Mouse (Mus musculus) heart, embryonic 10.5 days (tissue): ENCODE measurements around the gene Abca7. TPM values are rescaled to one million over a fixed set of nuclear protein-coding genes. Genes with fewer than 3 reads are reported as not detected.
"Not testable (repeated sequence)": the region's sequence is repeated elsewhere in the genome, so short reads cannot be mapped to it uniquely, and the experiment has no call there.

ENCODE experiments used
- DNase-seq: peaks from one replicate; pipeline ENCODE4 v3.0.0-alpha.2; 2017; ENCODE audit warnings: low spot score
- H3K27ac ChIP-seq: fragments of 300-500 bp; sonication (generic); 2 replicates; pipeline ENCODE4 v1.5.1; 2016; ENCODE audit warnings: mild to moderate bottlenecking
- H3K27me3 ChIP-seq: fragments of 300-500 bp; sonication (generic); 2 replicates; pipeline ENCODE4 v1.6.1; 2016; ENCODE audit warnings: mild to moderate bottlenecking; ENCODE audit not compliant: poor library complexity, insufficient read depth, severe bottlenecking
- H3K36me3 ChIP-seq: fragments of 300-500 bp; sonication (generic); 2 replicates; pipeline ENCODE4 v1.6.1; 2016; ENCODE audit warnings: mild to moderate bottlenecking, moderate library complexity
- H3K4me1 ChIP-seq: fragments of 300-500 bp; sonication (generic); 2 replicates; pipeline ENCODE4 v1.6.1; 2016; ENCODE audit warnings: mild to moderate bottlenecking
- H3K4me3 ChIP-seq: fragments of 300-500 bp; sonication (generic); 2 replicates; pipeline ENCODE4 v1.5.1; 2016; ENCODE audit warnings: mild to moderate bottlenecking, moderate library complexity
- H3K9me3 ChIP-seq: fragments of 300-500 bp; sonication (generic); 2 replicates; pipeline ENCODE4 v1.6.1; 2016; ENCODE audit warnings: mild to moderate bottlenecking, moderate library complexity
- WGBS: fragments of 180-500 bp; shearing (Covaris S2); methylation state at CpG from one replicate; pipeline ENCODE4 v1.1.7; 2016; 5-methylcytosine and 5-hydroxymethylcytosine counted together
- polyA plus RNA-seq: library from polyadenylated mRNA; unstranded; fragments of >200 nt; fragmentation: Nextera tagmentation; extraction: Ambion mirVana; gene quantifications from 2 replicates; pipeline ENCODE4 v1.2.1, GENCODE M21; 2016

Gene Abca7
- polyA plus RNA-seq, 1 experiment from 2014 or later = 2.8 TPM

DNA sequence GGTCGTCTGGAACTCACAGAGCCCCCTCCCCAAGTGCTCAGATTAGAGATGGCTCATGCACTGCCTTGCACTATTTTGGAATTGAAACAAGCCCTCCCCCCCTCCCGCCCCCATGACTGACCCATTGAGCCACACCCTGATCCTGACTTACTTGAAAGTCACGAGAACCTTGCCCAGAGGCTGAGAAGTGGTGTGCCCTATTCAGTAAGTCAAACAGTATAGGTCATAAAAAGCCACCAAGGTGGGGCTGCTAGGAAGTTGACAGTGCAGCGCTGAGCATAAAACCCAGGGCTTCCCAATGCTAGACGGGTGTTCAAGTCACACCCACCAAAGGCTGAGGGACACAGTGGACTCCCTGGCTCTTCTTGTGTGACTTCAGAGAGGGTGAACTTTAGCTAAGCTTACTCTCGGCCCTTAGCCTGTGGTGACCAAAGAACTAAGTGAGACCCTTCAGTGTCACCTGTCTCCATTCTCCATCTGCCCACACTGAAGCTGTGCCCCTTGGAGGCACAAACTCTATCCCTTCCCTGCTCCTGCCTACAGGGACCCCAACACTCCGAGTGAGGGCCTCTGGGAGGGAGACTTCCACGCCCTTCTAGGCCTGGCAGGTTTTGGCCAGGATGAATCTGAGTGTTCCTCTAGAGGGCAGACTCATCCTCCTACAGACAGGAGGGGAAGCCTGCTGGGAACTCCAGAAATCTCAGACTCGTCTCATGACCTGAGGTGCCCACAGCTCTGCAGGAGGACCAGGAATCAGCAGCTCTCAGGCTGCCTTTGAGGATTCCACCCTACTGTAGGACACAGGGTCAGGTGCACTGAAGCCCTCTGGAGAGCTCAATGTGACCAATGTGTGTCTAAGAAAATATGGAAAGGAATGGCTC, 37.5 kb downstream of the Abca7 start:
- Histone ChIP-seq H3K27ac (peak overlapping the region; percentile 78), H3K4me1 (peaks cover 61% of the 10 kb centered on the region), H3K27me3 (no peaks in the 10 kb centered on the region), H3K9me3 (no peaks in the 10 kb centered on the region), H3K36me3 (peaks cover 68% of the 10 kb centered on the region), H3K4me3 (peak overlapping the region; percentile 20; the same call in 1 of the 2 replicates)
- 27% methylated on average over 9 of the region's 9 CpGs for WGBS
- DNase-seq = no peak

DNA sequence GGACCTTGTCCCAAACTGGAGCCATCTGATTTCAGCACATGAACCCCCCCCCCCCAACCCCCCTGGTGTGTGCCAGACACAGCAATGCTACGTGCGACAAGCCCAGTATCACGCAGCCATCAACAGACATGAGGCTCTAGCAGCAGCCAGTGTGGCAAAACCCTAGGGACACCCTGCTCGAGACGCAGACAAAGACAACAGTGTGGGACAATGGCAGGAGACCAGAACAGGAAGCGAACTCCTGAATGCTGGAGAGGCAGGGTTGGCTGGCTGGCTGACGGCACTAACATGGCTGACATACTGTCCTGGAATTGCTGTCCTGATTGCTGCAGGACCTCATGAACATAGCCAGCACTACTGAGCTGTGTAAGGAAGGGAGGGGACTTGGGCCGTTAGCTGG, 38.9 kb downstream of the Abca7 start:
- no peaks in the 10 kb centered on the region for H3K27me3 ChIP-seq
- no peak overlapping the region for H3K4me3 ChIP-seq
- peaks cover 56% of the 10 kb centered on the region for H3K36me3 ChIP-seq
- WGBS = 66% methylated on average over 8 of the region's 8 CpGs
- peaks cover 67% of the 10 kb centered on the region for H3K4me1 ChIP-seq
- DNase-seq = no peak
- no peaks in the 10 kb centered on the region for H3K9me3 ChIP-seq
- H3K27ac ChIP-seq = peak overlapping the region; percentile 48; the same call in 1 of the 2 replicates

DNA sequence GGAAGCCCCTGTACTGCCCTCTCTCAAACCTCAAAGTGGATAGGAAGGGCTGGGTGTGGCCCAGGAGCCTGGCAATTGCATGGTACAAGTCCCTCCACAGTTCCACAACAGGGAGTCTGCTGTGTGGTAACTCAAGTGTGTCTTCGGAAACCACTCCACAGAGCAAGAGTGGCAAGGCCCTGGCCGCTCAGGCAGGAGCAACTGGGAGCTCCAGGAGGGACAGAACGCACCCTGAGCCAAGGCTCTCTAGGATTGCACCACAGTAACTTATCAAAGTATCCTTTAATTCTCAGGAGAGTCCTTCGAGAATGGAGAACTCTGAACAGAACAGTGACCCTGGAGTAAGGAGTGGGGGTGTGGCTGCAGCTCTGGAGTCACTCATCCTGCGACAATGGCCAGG, 39.4 kb downstream of the Abca7 start:
- Histone ChIP-seq H3K4me1 (peaks cover 67% of the 10 kb centered on the region), H3K9me3 (no peaks in the 10 kb centered on the region), H3K27ac (peak overlapping the region; percentile 48; the same call in 1 of the 2 replicates), H3K36me3 (peaks cover 51% of the 10 kb centered on the region), H3K27me3 (no peaks in the 10 kb centered on the region), H3K4me3 (no peak overlapping the region)
- no peak for DNase-seq
- 87% methylated on average over 5 of the region's 5 CpGs for WGBS

DNA sequence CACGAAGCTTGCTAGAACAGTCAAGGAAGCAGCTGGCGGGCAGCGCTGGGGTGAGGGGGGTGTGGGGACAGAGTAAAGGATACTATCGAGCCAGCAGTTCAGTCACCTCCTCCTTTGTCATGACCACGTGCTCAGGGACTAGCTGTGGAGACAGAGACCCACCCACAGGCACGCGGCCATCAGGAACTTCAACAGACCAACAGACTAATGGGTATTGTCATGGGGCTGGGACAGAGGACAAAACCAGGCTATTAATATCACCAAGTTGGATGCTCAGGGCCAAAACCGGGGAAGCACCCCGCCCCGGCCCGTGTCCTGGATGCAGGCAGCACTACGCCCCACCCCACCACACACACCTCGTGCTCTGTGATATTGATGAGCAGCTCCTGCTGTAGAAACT, 40.5 kb downstream of the Abca7 start:
- peaks cover 61% of the 10 kb centered on the region for H3K4me1 ChIP-seq
- 93% methylated on average over 13 of the region's 13 CpGs for WGBS
- 0 out of 2 replicates have a peak overlapping the region, but pooled peaks have one; percentile 12 for H3K4me3 ChIP-seq
- H3K9me3 ChIP-seq = no peaks in the 10 kb centered on the region
- no peak for DNase-seq
- no peak overlapping the region for H3K27ac ChIP-seq
- peaks cover 44% of the 10 kb centered on the region for H3K36me3 ChIP-seq
- H3K27me3 ChIP-seq = no peaks in the 10 kb centered on the region

DNA sequence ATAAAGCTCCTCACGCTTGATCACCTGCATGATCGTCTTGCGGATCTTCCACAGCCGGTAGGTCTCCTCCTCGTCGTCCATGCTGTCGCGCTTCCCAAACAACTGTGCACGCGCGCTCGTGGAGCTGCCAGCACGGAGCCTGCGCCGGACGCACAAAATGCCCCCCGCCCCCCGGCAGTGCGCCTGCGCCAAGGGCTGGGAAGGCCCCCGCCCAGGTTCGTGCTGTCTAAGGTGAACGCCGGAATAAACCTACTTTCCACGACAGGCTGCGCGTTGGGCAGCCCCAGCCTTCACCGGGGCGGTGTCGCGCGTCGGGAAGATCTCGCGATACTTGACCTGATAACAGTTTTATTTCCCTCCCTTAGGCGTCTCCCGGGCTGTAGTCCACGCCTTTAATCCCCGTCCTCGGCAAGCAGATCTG, 43.3 kb downstream of the Abca7 start, which contains the start of gene Polr2e:
Gene Polr2e, minus strand, starts transcription at position 237 of the 421 bp plus-strand sequence.
- peaks cover 41% of the 10 kb centered on the region for H3K36me3 ChIP-seq
- H3K4me1 ChIP-seq = peaks cover 38% of the 10 kb centered on the region
- H3K27me3 ChIP-seq = no peaks in the 10 kb centered on the region
- peak; percentile 98 for DNase-seq
- H3K9me3 ChIP-seq = no peaks in the 10 kb centered on the region
- WGBS = under 1% methylated on average over 40 of the region's 40 CpGs
- peak within 1 kb of the TSS; percentile 87 for H3K27ac ChIP-seq
- peak within 1 kb of the TSS; percentile 82 for H3K4me3 ChIP-seq

DNA sequence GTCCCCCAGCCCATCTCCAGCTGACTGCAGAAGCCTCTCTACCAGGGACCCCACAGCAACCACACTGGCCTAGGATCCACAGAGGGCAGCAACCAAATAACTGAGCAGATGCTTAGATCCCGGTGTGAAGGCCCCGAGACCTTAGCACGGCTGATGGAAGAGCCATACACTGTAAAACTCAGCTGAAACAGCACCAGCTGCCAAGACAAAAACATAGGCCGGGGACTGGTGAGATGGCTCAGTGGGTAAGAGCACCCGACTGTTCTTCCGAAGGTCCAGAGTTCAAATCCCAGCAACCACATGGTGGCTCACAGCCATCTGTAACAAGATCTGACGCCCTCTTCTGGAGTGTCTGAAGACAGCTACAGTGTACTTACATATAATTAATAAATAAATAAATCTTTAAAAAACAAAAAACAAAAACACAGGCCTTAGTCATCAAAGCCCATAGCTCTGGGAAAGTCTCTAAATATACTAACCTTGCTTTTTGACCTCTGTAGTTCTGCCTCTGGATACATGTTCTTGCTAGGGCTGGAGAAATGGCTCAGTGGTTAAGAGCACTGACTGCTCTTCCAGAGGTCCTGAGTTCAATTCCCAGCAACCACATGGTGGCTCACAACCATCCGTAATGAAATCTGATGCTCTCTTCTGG, 45.2 kb downstream of the Abca7 start:
- 82% methylated on average over 8 of the region's 8 CpGs for WGBS
- not testable (repeated sequence) for H3K27me3 ChIP-seq, H3K9me3 ChIP-seq, DNase-seq, H3K4me3 ChIP-seq
- peaks cover 22% of the 10 kb centered on the region for H3K4me1 ChIP-seq
- H3K36me3 ChIP-seq = peaks cover 21% of the 10 kb centered on the region
- 0 out of 2 replicates have a peak overlapping the region, but pooled peaks have one; percentile 0 for H3K27ac ChIP-seq

DNA sequence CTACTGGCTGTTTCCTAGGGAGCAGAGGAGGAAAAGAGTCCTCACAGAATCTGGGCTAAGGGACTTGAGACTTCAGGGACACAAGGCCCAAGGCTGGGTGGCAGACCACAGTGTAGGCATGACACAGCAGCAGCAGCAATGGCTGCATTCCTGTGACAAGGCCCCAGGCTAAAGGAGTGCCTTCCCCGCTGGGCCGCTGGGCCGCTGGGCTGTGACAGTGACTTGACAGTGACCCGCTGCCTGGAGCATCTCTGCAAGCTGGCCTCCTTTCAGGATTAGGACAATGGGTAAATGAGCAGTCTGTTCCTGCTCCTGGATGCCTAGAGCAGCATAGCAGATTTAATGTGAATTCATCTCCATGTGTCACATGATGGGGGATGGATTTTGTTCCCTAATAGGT, 47.8 kb downstream of the Abca7 start:
- 38% methylated on average over 4 of the region's 4 CpGs for WGBS
- H3K27me3 ChIP-seq = no peaks in the 10 kb centered on the region
- H3K27ac ChIP-seq = peak overlapping the region; percentile 65; the same call in 1 of the 2 replicates
- H3K4me1 ChIP-seq = peaks cover 29% of the 10 kb centered on the region
- no peak overlapping the region for H3K4me3 ChIP-seq
- H3K36me3 ChIP-seq = no peaks in the 10 kb centered on the region
- DNase-seq = no peak
- H3K9me3 ChIP-seq = no peaks in the 10 kb centered on the region

DNA sequence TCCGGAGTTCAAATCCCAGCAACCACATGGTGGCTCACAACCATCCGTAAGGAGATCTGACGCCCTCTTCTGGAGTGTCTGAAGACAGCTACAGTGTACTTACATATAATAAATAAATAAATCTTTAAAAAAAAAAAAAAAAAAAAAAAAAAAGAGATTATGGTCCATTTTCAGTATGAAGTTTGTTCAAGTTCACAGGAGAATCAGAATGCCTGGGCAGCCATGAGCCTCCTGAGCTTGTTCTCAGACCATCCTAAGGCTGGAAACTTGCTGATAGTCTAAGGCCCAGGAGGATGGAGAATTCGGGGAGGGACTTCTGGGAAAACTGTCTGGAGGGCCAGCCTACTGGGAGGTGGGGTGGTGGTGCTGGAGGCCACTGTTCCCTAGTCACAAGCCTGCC, 49.1 kb downstream of the Abca7 start:
- not testable (repeated sequence) for H3K9me3 ChIP-seq, H3K27me3 ChIP-seq, H3K4me3 ChIP-seq, H3K36me3 ChIP-seq, H3K27ac ChIP-seq, DNase-seq
- peaks cover 29% of the 10 kb centered on the region for H3K4me1 ChIP-seq
- 68% methylated on average over 4 of the region's 4 CpGs for WGBS

DNA sequence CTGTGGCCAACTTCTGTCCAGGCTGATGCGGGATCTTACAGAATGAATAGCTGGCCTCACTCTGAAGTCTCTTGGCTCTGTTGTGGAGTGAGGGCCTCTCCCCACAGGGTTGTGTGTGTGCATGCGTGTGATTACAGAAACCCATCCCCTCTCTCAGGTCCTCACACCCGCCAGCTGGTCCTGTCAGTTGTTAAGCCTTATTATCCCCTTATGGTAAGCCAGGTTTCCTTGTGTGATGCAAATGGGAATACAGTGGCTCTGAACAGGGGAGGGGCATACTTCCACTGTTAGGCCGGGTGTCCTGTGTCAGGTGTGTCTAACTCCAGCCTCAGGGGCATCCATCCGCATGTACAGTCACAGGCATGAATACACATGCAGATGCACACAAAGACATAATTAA, 49.5 kb downstream of the Abca7 start:
- Histone ChIP-seq H3K4me1 (peaks cover 33% of the 10 kb centered on the region), H3K27me3 (no peaks in the 10 kb centered on the region), H3K9me3 (no peaks in the 10 kb centered on the region), H3K36me3 (no peaks in the 10 kb centered on the region), H3K4me3 (no peak overlapping the region), H3K27ac (no peak overlapping the region)
- WGBS = 84% methylated on average over 5 of the region's 5 CpGs
- no peak for DNase-seq

DNA sequence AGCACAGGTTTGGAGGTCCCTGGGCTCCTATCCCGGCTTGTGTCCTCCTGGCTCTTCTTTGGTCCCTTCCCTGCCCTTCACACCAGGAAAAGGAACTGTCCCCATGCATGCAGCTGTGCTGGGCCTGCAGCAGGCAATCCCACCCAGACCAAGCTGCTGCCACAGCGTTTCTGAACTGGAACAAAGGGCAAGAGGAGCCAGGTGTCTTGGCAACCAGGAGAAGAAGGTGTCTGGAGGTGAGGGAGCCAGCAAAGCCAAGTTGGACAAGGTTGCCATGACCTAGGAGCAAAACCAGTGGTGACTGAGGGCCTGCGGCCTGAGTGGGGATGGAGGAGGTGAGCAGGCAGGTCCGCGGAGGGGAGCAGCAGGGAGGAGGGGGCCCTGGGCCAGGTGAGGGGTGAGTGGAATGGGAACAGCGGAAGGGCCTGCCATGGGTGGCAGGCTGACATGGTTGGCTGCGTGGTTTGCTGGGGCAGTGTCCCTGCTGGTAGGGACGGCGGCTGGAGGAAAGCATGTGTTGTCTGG, 50.8 kb downstream of the Abca7 start, which contains the start of gene Gpx4:
Gene Gpx4, plus strand, starts transcription at position 126 of the 525 bp plus-strand sequence.
- Histone ChIP-seq H3K36me3 (no peaks in the 10 kb centered on the region), H3K27ac (peak within 1 kb of the TSS; percentile 76), H3K27me3 (no peaks in the 10 kb centered on the region), H3K4me3 (no peak within 1 kb of the TSS; the same call in 1 of the 2 replicates), H3K9me3 (no peaks in the 10 kb centered on the region), H3K4me1 (peaks cover 45% of the 10 kb centered on the region)
- DNase-seq = no peak
- 55% methylated on average over 9 of the region's 9 CpGs for WGBS

DNA sequence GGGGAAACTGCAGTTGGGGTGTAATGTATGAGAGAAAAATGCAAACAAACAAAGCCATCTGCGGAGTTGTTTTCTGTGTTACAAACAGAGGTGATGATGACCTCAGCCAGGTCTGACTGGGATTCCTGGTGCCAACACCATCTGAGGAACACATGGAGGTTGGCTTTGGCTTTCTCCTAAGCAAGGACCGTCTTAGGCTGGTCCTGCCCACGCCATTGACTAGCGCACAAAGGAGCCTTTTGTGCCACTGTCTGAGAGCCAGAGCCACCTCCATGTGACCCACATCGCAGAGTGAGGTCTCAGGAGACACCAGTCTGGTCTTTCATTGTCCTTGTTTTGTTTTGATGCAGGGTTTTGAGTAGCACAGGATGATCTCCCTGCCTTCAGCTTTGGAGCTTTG, 52.1 kb downstream of the Abca7 start:
- 32% methylated on average over 5 of the region's 5 CpGs for WGBS

DNA sequence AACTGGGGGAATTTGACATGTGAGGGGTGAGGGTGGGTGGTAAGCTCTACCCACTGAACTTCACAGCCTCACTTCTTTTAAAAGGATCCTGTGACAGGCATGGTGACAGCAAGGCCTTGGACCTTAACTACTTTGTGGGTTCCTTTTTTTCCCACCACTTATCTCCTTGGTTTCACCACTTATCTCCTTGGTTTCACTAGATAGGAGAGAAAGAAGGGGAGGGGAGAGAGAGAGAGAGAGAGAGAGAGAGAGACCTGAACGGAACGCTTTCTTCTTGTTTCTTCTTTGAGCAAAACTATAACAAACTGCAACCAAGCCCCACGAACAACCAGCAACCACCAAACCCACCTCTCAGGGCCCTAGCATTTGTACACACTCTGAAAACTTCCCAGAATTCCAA, 52.5 kb downstream of the Abca7 start:
- H3K9me3 ChIP-seq = no peaks in the 10 kb centered on the region
- no peak for DNase-seq
- WGBS = 28% methylated on average over 3 of the region's 3 CpGs
- no peaks in the 10 kb centered on the region for H3K36me3 ChIP-seq
- H3K4me1 ChIP-seq = peaks cover 58% of the 10 kb centered on the region
- H3K4me3 ChIP-seq = no peak overlapping the region
- peak overlapping the region; percentile 76 for H3K27ac ChIP-seq
- no peaks in the 10 kb centered on the region for H3K27me3 ChIP-seq

More for the DNA sequence above, 52.1 kb downstream of the Abca7 start:
- Histone ChIP-seq H3K9me3 (no peaks in the 10 kb centered on the region), H3K27ac (peak overlapping the region; percentile 76), H3K27me3 (no peaks in the 10 kb centered on the region), H3K36me3 (no peaks in the 10 kb centered on the region), H3K4me3 (no peak overlapping the region; the same call in 1 of the 2 replicates), H3K4me1 (peaks cover 58% of the 10 kb centered on the region)
- DNase-seq = no peak

DNA sequence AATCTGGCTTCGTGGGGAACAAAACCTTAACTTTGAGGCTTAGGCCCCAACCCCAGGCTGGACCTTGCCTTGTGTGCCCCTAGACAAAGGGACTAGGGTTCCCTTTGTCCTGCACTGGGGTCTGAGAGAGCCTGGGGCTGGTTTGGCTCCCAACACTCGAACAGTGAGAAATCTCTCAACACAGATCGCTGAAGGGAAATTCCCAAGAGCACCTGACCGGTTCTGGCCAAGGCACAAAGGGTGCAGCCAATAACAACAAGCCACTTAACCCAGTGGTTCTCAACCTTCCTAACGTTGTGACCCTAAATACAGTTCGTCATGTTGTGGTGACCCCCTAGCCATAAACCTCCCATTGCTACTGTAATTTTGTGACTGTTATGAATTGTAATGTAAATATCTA, 54.0 kb downstream of the Abca7 start:
- H3K27me3 ChIP-seq = no peaks in the 10 kb centered on the region
- H3K4me3 ChIP-seq = no peak overlapping the region
- H3K4me1 ChIP-seq = peaks cover 64% of the 10 kb centered on the region
- H3K27ac ChIP-seq = peak overlapping the region; percentile 63
- H3K9me3 ChIP-seq = no peaks in the 10 kb centered on the region
- WGBS = 41% methylated on average over 6 of the region's 6 CpGs
- H3K36me3 ChIP-seq = no peaks in the 10 kb centered on the region
- no peak for DNase-seq
